Mouse (Mus musculus) heart, embryonic 11.5 days (tissue): ENCODE results near the gene Zfp459. TPM values are rescaled to one million over a fixed set of nuclear protein-coding genes. Genes with fewer than 3 reads are reported as not detected.

Experiments
- ATAC-seq: fragments of 200-750 bp; cut with Nextera tagmentation; replicated peaks from 2 replicates; pipeline ENCODE4 v1.8.0; 2017; ENCODE audit warnings: moderate library complexity; ENCODE audit not compliant: insufficient number of reproducible peaks, low FRiP score, low TSS enrichment
- H3K27ac ChIP-seq: fragments of 300-500 bp; sonication (generic); 2 replicates; pipeline ENCODE4 v1.5.1; 2014; ENCODE audit warnings: mild to moderate bottlenecking, low read depth, low read length
- H3K27me3 ChIP-seq: fragments of 300-500 bp; sonication (generic); 2 replicates; pipeline ENCODE4 v1.6.1; 2014; ENCODE audit warnings: mild to moderate bottlenecking, low read length, mixed read lengths; ENCODE audit not compliant: control insufficient read depth, insufficient read depth
- H3K36me3 ChIP-seq: fragments of 300-500 bp; sonication (generic); 2 replicates; pipeline ENCODE4 v1.6.1; 2014; ENCODE audit warnings: mild to moderate bottlenecking, low read length, moderate library complexity, mixed read lengths; ENCODE audit not compliant: control insufficient read depth, insufficient read depth
- H3K4me1 ChIP-seq: fragments of 300-500 bp; sonication (generic); 2 replicates; pipeline ENCODE4 v1.6.1; 2014; ENCODE audit warnings: low read length; ENCODE audit not compliant: control insufficient read depth, insufficient read depth
- H3K4me2 ChIP-seq: fragments of 300-500 bp; sonication (generic); 2 replicates; pipeline ENCODE4 v1.6.1; 2014; ENCODE audit warnings: mild to moderate bottlenecking, moderate library complexity
- H3K4me3 ChIP-seq: fragments of 300-500 bp; sonication (generic); 2 replicates; pipeline ENCODE4 v1.5.1; 2014; ENCODE audit warnings: low read depth, low read length
- H3K9ac ChIP-seq: fragments of 300-500 bp; sonication (generic); 2 replicates; pipeline ENCODE4 v1.6.1; 2014; ENCODE audit warnings: mild to moderate bottlenecking, low read depth, low read length, moderate library complexity
- H3K9me3 ChIP-seq: fragments of 300-500 bp; sonication (generic); replicated peaks from 2 replicates; pipeline ENCODE4 v1.6.1; 2016; ENCODE audit warnings: low read length; ENCODE audit not compliant: control insufficient read depth
- WGBS: fragments of 180-500 bp; shearing (Covaris S2); extraction: QIAGEN DNeasy Blood & Tissue Kit; methylation state at CpG from one replicate; pipeline ENCODE4 v1.1.7; 2014; ENCODE audit not compliant: insufficient replicate concordance; 5-methylcytosine and 5-hydroxymethylcytosine counted together
- polyA plus RNA-seq: library from polyadenylated mRNA; unstranded; fragments of >200 nt; fragmentation: Nextera tagmentation; extraction: Ambion mirVana; gene quantifications from 2 replicates; pipeline ENCODE4 v1.2.1, GENCODE M21; 2014

Zfp459 gene
- polyA plus RNA-seq, 1 experiment from 2014 or later, result 0.31 TPM

DNA sequence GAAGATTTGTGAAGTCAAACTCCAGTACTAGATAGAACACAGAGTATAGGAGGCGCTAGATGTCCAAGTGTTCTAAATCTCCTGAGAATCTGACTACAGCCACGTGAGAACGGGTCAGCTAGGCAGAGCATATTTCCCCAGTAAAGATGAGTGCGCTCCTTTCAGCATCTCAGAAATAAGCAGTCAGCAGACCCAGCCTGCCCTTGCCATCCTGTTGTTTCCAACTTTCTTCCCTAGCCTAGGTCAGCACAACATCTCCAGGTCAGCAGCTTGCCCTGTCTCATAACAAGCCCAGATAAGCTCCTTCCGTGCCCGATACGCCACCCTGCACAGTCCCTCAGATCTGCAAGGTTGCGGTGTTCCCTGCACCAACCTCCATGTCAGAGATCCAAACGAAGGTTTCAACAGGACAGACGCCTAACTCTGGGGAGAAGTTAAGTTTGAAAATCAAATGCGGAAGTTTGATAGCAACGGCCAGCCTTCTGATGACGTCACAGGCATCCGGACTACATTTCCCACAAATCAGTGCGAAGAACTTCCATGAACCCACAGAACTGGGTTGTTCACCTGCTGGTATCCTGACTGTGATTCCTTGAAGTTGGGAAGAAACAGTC, 61.0 kb downstream of the Zfp459 start, which contains the start of the genes Gm28044 and Zfp953:
Gene Gm28044, minus strand, starts transcription at position 406 of the 614 bp plus-strand sequence.
Gene Zfp953, minus strand, starts transcription at position 475 of the 614 bp plus-strand sequence.
- no peaks in the 10 kb centered on the region for H3K4me1 ChIP-seq
- WGBS, result 0% methylated on average over 15 of the region's 15 CpGs
- ATAC-seq, result peak; percentile 80
- H3K27ac ChIP-seq, result peak within 1 kb of the TSS; percentile 62
- H3K9ac ChIP-seq, result peak within 1 kb of the TSS; percentile 86
- H3K4me2 ChIP-seq, result peak within 1 kb of the TSS; percentile 74
- H3K9me3 ChIP-seq, result no peaks in the 10 kb centered on the region
- H3K36me3 ChIP-seq, result no peaks in the 10 kb centered on the region
- no peaks in the 10 kb centered on the region for H3K27me3 ChIP-seq
- H3K4me3 ChIP-seq, result peak within 1 kb of the TSS; percentile 73

Other genes starting within 250 kb of the Zfp459 start
- 3.6 and 4.0 TPM in 2 replicates for gene Rsl1, start 248.2 kb downstream of the Zfp459 start, polyA plus RNA-seq
- gene Zfp455, start 226.9 kb downstream of the Zfp459 start, polyA plus RNA-seq, result 0.73 and 1.6 TPM in 2 replicates
- 1.3 and 1.9 TPM in 2 replicates for gene Zfp458, start 143.0 kb downstream of the Zfp459 start, polyA plus RNA-seq
- 0.46 TPM in 1 of 2 replicates, not detected in the other for gene Zfp457, start 114.9 kb downstream of the Zfp459 start, polyA plus RNA-seq
- 1.7 and 2.1 TPM in 2 replicates for gene Zfp595, start 88.8 kb downstream of the Zfp459 start, polyA plus RNA-seq
- 0.31 and 1.1 TPM in 2 replicates for gene Gm28044, start 60.9 kb downstream of the Zfp459 start, polyA plus RNA-seq
- 1.1 and 1.3 TPM in 2 replicates for gene Zfp953, start 60.8 kb downstream of the Zfp459 start, polyA plus RNA-seq
- gene Gm28041, start 45.7 kb downstream of the Zfp459 start, polyA plus RNA-seq, result 0.35 and 0.49 TPM in 2 replicates
- gene Zfp456, start 45.6 kb downstream of the Zfp459 start, polyA plus RNA-seq, result 1.2 TPM in 2 replicates
- 2.9 and 3.1 TPM in 2 replicates for gene Zfp429, start 21.6 kb downstream of the Zfp459 start, polyA plus RNA-seq
- gene Zfp874a, start 30.2 kb upstream of the Zfp459 start, polyA plus RNA-seq, result 6.2 and 6.4 TPM in 2 replicates
- gene Zfp874b, start 62.8 kb upstream of the Zfp459 start, polyA plus RNA-seq, result 1.6 and 2.8 TPM in 2 replicates
- gene Zfp58, start 79.1 kb upstream of the Zfp459 start, polyA plus RNA-seq, result 9.3 and 10.7 TPM in 2 replicates
- gene Gm26965, start 104.7 kb upstream of the Zfp459 start, polyA plus RNA-seq, result not detected in 2 replicates
- gene Zfp87, start 104.8 kb upstream of the Zfp459 start, polyA plus RNA-seq, result 17.4 and 19.6 TPM in 2 replicates
- 8.8 and 12.5 TPM in 2 replicates for gene Zfp748, start 132.4 kb upstream of the Zfp459 start, polyA plus RNA-seq
- 3.0 and 3.1 TPM in 2 replicates for gene Zfp729b, start 188.3 kb upstream of the Zfp459 start, polyA plus RNA-seq
- gene Gm49345, start 216.4 kb upstream of the Zfp459 start, polyA plus RNA-seq, result 0.66 TPM in 1 of 2 replicates, not detected in the other
- gene Zfp729a, start 216.4 kb upstream of the Zfp459 start, polyA plus RNA-seq, result 1.5 and 2.1 TPM in 2 replicates